Mouse (Mus musculus) kidney, adult 2 months (tissue): ENCODE results near the gene Efna2.

Experiments
- CTCF ChIP-seq: fragments of 200-500 bp; conservative IDR thresholded peaks from 2 replicates; pipeline ENCODE4 v1.5.1; 2011; ENCODE audit warnings: low read depth, mild to moderate bottlenecking, control low read depth, low read length, moderate library complexity, mixed read lengths; ENCODE audit not compliant: insufficient read depth, insufficient read length
- POLR2A ChIP-seq: fragments of 200-500 bp; IDR thresholded peaks from one replicate; pipeline ENCODE4 v1.6.1; 2011; ENCODE audit warnings: low read depth, low read length, control low read depth

- no peak for TF ChIP-seq CTCF
- TF ChIP-seq POLR2A: no peak
Observed at GRCm38 (mm10) chr10:80227166-80227539, 47.9 kb downstream of the Efna2 start.
